Mouse (Mus musculus) c-Kit-positive CD71-negative TER-119-negative erythroid progenitor cells, embryonic 14.5 days (primary cell): ENCODE measurements at regions not wholly inside any gene's neighbourhood (a gene's known extent, or its start where the extent isn't known, plus 50 kb on each side); places are given as distances from the start of the nearest gene placed in this dataset.
A peak's percentile ranks its signal among the peaks of the same experiment; 100 is the strongest.

ENCODE experiments used
- DNase-seq: peaks from one replicate; pipeline ENCODE4 v3.0.0-alpha.2; 2013; ENCODE audit warnings: low read depth

GRCm38 (mm10) chr9:89858005-89858404, 51.7 kb upstream of the Rasgrf1 start:
- no peak for DNase-seq

GRCm38 (mm10) chr9:89850491-89851282, 59.0 kb upstream of the Rasgrf1 start:
- no peak for DNase-seq

GRCm38 (mm10) chr9:89849947-89850346, 59.8 kb upstream of the Rasgrf1 start:
- no peak for DNase-seq

GRCm38 (mm10) chr9:89848571-89848970, 61.1 kb upstream of the Rasgrf1 start:
- DNase-seq, result no peak

GRCm38 (mm10) chr9:89846973-89847372, 62.7 kb upstream of the Rasgrf1 start:
- no peak for DNase-seq

GRCm38 (mm10) chr9:89842776-89843089, 67.0 kb upstream of the Rasgrf1 start:
- no peak for DNase-seq

- no peak for DNase-seq
These were observed 67.6 kb upstream of the Rasgrf1 start for GRCm38 (mm10) chr9:89841866-89842775.

GRCm38 (mm10) chr9:89841371-89841770, 68.3 kb upstream of the Rasgrf1 start:
- no peak for DNase-seq

- no peak for DNase-seq
These were observed 73.1 kb upstream of the Rasgrf1 start for GRCm38 (mm10) chr9:89836454-89837245.

- DNase-seq, result no peak
These were observed 76.1 kb upstream of the Rasgrf1 start for GRCm38 (mm10) chr9:89833596-89833995.

GRCm38 (mm10) chr9:89831855-89832254, 77.9 kb upstream of the Rasgrf1 start:
- peak; percentile 34 for DNase-seq

- no peak for DNase-seq
These were observed 81.6 kb upstream of the Rasgrf1 start for GRCm38 (mm10) chr9:89828156-89828555.

GRCm38 (mm10) chr9:89827564-89827963, 82.1 kb upstream of the Rasgrf1 start:
- no peak for DNase-seq

- DNase-seq, result peak; percentile 67
These were observed 82.8 kb upstream of the Rasgrf1 start for GRCm38 (mm10) chr9:89826712-89827548.

GRCm38 (mm10) chr9:89821853-89822243, 83.6 kb upstream of the Ankrd34c start:
- DNase-seq, result no peak

- no peak for DNase-seq
These were observed 83.0 kb upstream of the Ankrd34c start for GRCm38 (mm10) chr9:89821109-89821852.

- DNase-seq, result no peak
These were observed 75.5 kb upstream of the Ankrd34c start for GRCm38 (mm10) chr9:89813616-89814318.

- no peak for DNase-seq
These were observed 69.1 kb upstream of the Ankrd34c start for GRCm38 (mm10) chr9:89807381-89807780.

GRCm38 (mm10) chr9:89802658-89803057, 64.4 kb upstream of the Ankrd34c start:
- no peak for DNase-seq

GRCm38 (mm10) chr9:89793018-89793417, 54.7 kb upstream of the Ankrd34c start:
- DNase-seq, result peak; percentile 36
